Mouse (Mus musculus): ENCODE measurements around the gene Ruvbl2. TPM values are rescaled to one million over a fixed set of nuclear protein-coding genes. Genes with fewer than 3 reads are reported as not detected.
"Not testable (repeated sequence)": the region's sequence is repeated elsewhere in the genome, so short reads cannot be mapped to it uniquely, and the experiment has no call there.

The Ruvbl2 gene
- 10 to 100 TPM; 50.2 to 58.9 TPM for total RNA-seq (2021)
- long read RNA-seq, experiment 1, transcript Ruvbl2-201 (15 exons, 1,834 nt): major isoform, 102 of 136 reads
- long read RNA-seq, experiment 1, partial matches to known transcripts: 21 of 136 reads
- long read RNA-seq, experiment 1, other reads (novel, unspliced or antisense): 13 of 136 reads
- long read RNA-seq, experiment 2, transcript Ruvbl2-201 (15 exons, 1,834 nt): major isoform, 54 of 81 reads
- long read RNA-seq, experiment 2, partial matches to known transcripts: 20 of 81 reads
- long read RNA-seq, experiment 2, other reads (novel, unspliced or antisense): 7 of 81 reads

DNA sequence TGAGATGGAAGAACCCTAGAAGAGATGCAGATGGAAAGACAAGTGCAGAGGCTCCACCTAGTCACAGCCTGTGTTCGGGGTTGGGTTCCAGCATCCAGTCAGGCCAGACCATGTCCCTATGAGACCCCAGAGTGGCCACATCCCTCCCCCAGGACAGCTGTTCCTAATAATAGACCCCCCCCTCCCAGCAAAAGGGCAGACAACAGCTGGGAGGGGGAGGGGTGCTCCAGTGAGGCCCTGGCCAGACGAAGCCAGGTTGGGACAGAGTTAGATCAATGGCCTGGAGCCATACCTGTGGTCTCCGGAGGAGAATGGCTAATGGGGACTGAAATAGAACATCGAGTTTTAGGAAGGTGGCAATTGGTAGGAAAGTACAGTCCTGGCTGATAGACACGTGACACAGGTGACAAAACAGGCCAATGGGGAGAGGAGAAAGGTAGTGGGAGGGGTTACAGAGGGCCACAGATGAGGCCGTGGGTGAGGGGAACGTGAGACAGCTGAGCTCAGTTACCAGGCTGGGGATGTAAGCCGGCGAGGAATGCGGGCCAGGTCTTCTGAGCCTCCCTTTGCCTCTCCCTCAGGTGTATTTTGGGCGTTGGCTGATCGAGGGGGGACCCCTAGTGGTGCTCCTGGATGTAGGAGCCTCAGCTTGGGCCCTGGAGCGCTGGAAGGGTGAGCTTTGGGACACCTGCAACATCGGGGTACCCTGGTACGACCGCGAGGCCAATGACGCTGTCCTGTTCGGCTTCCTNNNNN, at the start of gene Ruvbl2:
Gene Ruvbl2, minus strand, starts transcription at position 576 of the 756 bp plus-strand sequence.
- no peak for DNase-seq

DNA sequence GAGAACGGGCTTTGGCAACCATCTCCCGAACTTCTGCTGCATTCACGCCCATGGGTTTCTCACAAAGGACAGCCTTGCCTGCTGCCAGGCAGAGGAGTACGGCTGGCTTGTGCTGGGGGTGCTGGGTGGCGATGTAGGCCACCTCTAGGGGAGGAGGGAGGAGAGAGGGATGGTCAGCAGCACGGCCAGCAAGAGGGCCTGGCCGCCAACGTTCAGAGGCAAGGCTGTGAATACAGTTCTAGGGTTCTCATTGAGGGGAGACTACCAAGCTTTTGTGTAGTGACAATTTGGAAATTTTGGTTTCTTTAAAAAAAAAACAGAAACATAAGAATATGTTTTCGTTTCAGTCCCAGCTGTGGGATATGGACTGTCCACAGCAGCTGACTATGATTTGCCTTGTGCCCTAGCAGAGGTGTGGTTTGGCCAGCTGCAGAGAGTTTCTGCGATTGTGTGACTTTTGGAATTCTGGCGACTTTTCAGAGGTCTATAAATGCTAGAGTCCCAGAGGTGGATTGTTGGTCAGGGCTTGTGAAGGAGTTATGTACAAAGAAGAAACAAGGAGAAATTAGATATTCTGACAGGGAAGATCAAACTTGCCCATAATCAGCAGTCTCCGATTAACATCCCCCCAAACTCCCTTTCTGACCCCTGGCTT, 49.0 kb upstream of the Ruvbl2 start, which contains the start of gene Gm45808:
Gene Gm45808, minus strand, starts transcription at position 51 of the 655 bp plus-strand sequence.
- peak; percentile 44 for DNase-seq

DNA sequence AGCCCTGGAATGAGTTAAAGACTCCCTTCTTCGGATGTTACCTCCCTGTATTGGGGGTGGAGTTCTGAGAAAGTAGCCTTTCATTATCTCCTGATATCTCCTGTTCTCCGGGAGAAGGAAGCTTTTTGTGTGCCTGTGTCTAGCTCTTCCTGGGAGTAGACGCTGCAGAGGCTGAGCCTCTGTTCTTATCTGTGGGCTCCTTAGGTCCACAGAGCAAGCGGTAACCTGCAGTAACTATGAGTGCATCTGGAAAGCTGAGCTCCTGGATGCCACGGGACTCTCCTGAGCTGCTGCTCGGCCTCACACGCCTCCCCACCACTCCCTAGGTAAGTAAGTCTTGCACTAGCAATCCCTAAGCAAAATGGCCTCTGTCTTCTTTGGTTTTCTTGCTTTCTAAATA, 48.3 kb upstream of the Ruvbl2 start:
- no peak for DNase-seq

DNA sequence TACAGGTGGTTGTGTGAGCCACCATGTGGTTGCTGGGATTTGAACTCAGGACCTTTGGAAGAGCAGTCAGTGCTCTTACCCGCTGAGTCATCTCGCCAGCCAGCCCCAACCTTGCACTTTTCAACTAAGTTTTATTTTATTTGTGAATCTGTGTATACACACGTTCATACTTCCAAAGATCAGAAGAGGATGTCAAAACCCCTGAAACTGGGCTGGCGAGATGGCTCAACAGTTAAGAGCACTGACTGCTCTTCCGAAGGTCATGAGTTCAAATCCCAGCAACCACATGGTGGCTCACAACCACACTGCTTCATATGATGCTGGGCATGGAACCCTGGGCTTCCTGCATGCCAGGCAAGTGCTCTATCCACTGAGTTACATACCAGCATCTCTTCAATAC, 47.1 kb upstream of the Ruvbl2 start:
- not testable (repeated sequence) for DNase-seq

DNA sequence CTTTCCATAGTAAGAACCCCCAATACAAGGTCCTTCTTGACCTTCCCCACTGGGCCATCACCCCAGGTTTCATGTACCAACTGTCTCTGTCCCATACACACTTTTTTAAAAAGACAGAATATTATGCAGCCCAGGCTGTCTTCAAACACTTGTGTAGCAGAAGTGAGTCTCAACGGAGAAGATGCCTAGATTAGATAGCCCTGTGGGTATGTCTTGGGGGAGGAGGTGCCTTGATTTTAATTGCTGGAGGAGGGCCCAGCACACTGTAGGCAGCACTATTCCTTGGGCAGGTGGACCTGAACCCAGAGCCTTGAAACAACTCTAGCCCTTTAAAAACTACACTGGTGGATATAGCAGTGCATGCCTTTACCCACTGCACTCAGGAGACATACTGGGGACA, 44.3 kb upstream of the Ruvbl2 start:
- DNase-seq: no peak

DNA sequence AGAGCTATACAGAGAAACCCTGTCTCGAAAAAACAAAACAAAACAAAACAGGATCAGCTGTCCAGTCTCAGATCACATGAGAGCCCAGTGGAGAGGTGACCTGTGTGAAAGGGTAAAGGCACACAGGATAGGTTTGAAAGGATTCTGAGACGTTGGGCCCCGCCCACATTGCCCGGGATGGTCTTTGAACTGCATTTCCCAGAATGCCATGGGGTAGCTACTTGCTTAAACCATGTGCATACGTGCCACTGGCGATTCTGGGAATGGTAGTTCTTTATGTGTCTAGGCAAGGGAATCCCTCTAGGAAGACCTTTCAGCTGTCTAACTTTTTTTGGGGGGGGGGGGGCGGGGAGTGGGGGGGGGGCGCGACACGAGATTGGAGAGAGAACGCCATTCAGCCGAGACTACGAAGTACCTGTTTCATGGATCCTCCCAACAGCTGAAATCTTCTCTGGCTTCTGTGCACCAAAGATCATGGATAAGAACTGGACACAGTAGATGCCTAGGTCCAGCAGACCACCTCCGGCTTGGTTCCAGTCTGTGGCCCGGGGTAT, 43.6 kb upstream of the Ruvbl2 start, which contains the start of gene Tulp2:
Gene Tulp2, plus strand, starts transcription at position 504 of the 554 bp plus-strand sequence.
- DNase-seq: peak; percentile 68

DNA sequence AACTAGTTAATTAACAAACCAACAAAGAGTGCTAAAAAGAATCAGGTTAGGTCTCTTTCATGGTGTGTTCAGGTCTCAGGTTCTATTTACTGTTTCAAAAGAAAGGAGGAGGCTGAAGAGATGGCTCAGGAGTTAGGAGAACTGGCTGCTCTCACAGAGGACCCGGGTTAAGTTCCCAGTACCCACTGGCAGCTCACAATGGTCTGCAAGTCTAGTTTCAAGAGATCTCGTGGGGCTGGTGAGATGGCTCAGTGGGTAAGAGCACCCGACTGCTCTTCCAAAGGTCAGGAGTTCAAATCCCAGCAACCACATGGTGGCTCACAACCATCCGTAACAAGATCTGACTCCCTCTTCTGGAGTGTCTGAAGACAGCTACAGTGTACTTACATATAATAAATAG, 42.4 kb upstream of the Ruvbl2 start:
- DNase-seq: not testable (repeated sequence)

DNA sequence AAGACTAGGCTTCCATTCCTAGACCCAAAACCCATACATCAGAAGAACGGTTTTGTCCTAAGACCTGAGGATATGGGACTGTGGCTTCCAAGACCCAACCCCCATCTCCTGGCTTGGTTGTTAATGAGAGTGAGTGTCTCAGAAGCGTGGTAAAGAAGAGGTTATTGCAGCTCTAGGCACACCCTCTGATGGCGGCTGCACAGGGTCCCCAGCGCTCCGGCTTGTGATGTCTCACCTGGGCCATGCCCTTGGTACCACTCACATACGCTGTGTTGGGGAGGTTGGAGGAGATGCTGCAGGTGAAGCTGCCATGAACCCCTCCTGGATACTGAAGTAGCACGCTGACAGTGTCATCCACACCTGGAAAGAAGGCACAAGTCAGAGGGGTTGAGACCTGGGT, 40.9 kb upstream of the Ruvbl2 start:
- no peak for DNase-seq

DNA sequence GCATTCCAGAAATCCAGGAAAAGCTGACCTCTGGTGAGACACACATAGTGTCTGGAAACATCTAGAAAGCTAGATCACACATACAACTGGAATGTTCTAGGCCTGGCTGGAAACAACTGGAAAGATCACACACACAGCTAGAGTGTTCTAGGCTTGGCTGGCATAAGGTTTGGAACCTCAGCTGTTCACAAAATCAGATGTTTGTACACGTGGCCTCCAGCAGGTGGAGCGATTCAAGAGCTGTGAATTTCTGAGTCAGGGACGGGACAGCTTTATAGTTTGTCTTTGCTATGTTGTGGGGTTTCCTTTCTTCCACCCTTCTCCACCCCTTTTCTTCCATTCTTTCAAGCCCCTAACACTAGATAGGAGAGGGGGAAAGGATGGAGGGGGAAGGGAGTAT, 39.1 kb upstream of the Ruvbl2 start:
- DNase-seq: peak; percentile 74

DNA sequence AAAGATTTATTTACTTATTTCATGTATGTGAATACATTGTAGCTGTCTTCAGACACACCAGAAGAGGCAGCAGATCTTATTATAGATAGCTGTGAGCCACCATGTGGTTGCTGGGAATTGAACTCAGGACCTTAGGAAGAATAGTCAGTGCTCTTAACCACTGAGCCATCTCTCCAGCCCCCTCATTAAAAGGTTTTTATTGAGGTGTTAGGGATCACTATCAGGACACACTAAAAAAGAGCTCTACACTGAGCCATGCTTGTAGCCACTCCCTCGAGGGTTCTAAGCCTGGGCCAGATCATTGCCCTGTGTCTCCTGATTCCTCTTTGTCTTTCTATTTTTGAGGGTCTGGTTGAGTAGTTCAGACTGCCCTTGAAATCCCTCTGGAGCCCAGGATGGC, 38.6 kb upstream of the Ruvbl2 start:
- no peak for DNase-seq

DNA sequence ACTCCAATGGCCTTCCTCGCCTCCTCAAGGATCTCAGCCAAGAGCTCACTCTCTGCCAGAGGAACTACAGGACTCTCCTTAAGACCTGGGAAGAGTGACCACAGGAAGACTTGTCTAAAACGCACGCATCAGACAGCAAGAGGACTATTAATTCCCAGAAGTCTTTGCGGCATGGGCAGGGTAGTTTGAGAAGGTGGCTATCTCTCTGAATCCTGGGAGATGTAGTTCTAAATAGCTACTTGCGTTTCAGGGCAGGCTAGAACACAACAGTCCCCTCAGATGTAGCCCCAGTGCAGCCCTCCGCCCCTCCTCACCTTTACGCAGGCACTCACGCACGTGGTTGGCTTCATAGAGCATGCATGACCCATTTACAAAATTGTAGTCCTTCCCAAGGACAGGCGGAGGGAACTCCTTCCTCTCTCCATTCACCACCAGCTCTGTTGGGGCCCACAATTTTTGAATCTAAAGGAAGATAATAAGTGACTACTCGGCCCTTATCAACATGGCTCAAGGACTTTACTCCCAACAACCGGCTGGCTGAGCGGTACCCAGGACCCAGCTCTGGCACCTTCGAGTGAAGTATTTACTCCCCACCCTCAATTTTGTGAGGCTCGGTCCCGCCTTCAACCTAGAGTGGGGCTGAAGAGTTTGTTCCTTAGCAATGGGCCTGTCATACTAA, 37.5 kb upstream of the Ruvbl2 start:
- DNase-seq: no peak

DNA sequence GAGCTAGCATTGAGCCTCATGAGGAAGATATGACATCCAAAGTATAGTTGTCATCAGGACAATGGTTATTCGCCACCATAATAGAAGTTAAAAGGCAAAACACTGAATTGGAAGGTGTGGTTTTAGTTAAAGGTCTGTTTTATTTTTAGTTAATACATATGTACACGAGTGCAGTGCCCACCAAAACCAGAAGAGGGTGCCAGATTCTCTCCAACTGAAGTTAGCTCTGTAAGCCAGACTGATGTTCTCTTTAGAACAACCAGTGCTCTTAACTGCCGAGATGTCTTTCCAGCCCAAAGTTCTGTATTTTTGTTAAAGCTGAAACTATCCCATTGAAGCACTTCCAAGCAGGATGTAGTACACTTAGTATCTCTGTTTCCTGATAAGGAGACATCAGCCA, 33.0 kb upstream of the Ruvbl2 start:
- peak; percentile 82 for DNase-seq

DNA sequence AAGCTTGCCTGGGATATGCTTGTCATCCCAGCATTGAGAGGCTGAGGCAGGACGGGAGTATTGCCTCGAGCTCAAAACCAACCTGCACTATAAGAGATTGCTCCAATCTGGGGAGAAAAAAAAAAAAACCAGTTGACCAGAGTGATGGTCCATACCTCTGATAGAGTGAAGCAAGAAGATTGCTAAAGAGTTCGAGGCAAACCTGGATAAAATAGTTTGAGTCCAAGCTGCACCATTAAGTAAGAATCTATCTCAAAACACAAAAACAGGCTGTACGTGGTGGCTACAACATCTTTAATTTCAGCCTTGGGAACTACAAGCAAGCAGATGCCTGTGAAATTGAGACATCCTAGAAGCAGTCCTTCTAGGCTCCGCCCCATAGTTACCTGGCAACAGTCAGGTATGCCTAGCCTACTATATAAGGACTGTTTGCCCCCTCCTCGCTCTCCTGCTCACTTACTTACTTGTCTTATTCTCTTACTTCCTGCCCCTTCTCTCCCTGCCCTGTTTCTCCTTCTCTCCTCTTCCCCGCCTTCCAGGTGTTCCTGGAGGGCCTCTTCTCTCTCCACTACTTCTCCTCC, 29.3 kb upstream of the Ruvbl2 start:
- DNase-seq: no peak

DNA sequence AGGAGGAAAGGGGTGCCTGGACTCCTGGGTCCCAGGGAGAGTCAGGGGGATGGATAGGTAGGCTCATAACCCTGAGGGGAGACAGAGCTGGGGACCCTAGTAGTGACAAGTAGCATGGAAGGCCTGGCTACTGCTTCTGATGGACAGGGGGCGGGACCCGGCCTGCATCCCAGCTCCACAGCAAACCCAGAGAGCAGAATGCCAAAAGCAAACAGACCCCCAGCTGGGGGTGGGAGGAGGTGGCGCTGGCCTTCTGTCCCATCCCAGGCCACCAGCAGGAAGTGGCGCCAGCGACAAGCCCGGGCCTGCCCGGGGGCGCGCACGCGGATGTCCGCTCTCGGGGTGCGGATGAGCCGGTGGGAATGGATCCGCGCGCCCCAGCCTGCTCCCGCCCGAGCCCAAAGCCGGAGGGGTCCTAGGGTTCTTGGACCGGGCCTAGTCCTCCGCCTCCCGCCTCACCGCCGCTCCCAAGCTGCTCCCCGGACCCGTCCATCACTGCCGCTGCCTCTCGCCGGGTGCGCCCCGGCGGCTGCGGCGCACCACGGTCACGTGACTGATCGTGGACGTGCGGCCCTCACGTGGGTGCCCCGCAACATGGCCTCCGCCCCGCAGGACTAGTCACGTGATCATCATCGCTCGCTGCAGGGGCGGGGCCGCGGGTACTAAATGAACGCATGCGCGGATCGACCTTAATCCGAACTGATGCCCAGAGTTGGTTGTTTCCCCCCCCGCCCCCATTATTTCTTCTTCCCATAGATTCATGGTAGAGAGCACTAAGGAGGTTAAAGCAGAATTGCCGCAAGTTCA, 28.6 kb upstream of the Ruvbl2 start, which contains the start of gene Bax:
Gene Bax, minus strand, starts transcription at position 616 of the 807 bp plus-strand sequence.
- peak; percentile 96 for DNase-seq

DNA sequence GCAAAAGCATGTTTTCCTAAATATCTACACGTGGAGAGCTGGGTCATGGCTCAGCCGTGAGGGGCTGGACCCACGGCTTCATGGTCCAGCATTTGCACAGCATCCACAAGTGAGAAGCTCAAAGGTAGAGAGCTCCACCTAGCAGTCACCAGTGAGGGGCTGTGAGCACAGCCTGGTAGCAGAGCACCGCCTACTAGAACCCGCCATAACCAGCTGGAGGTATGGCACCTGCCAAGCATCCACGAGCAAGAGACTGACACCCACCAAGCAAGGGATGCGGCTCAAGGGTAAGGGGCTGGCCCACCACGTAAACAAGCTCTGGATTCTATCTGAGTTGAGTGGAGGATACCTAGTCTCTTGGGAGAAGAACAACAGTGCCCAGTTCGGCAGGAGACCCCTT, 27.7 kb upstream of the Ruvbl2 start:
- DNase-seq: no peak

DNA sequence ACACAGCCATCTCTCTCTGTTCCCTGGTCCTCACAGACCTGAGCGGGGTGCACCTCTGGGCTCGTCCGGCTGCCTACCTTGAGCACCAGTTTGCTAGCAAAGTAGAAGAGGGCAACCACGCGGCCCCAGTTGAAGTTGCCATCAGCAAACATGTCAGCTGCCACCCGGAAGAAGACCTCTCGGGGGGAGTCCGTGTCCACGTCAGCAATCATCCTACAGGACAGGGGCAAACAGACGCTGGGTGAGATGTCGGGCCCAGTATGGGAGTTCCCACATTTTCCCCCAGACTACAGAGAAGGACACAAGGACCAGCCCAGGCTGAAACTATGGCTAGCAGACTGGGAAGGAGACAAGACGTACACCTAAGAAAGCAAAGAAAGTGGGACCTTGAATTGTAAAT, 27.2 kb upstream of the Ruvbl2 start:
- DNase-seq: no peak

DNA sequence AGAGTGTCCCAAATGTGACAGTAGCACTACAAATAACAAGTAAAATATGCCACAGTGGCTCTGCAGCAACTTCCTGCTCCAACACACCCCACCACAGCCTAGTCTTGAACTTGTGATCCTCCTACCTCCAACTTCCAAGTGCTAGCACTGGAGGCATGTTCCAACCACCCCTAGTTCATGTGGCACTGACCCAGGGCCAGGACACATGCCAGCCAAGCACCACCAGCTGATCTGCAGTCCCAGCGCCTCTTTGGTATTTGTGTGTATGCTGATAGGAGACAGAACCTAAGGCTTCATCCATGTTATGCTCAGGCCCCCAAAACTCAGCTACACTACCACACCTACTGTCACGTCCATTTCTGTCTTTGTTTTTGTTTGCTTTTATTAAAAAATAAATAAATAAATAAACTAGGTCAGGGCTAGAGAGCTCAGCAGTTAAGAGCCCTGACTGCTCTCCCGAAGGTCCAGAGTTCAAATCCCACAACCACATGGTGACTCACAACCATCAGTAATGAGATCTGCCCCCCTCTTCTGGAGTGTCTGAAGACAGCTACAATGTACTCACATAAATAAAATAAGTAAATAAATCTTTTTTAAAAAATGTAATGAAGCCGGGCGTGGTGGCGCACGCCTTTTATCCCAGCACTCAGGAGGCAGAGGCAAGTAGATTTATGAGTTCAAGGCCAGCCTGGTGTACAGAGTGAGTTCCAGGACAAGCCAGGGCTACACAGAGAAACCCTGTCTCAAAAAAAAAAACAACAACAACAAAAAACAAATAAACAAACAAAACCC, 26.3 kb upstream of the Ruvbl2 start:
- no peak for DNase-seq

DNA sequence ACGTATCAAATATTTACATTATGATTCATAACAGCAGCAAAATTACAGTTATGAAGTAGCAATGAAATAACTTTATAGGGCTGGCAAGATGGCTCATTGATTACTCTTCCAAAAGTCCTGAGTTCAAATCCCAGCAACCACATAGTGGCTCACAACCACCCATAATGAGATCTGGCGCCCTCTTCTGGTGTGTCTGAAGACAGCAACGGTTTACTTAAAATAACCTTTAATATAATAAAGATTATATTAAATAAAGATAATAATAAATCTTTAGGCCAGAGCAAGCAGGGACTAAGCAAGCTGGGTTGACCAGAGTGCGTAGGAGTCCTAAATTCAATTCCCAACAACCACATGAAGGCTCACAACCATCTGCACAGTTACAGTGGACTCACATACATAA, 25.0 kb upstream of the Ruvbl2 start:
- not testable (repeated sequence) for DNase-seq

DNA sequence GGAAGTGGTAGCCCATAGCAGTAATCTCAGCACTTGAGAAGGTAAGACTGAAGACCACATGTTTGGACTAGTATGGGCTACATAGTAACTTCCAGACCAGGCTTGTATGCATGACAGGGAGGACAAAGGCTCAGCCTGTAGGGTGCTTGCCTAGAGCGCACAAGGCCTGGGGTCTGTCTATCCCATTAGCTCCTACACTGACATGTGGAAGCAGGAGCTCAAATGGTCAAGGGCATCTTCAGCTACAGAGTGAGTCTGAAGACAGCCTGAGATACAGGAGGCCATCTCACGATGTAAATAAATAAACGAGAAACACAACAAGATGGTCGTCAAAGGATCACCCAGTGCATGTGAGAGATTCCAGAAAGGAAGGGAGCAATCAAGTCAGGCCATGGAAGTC, 24.4 kb upstream of the Ruvbl2 start:
- no peak for DNase-seq

DNA sequence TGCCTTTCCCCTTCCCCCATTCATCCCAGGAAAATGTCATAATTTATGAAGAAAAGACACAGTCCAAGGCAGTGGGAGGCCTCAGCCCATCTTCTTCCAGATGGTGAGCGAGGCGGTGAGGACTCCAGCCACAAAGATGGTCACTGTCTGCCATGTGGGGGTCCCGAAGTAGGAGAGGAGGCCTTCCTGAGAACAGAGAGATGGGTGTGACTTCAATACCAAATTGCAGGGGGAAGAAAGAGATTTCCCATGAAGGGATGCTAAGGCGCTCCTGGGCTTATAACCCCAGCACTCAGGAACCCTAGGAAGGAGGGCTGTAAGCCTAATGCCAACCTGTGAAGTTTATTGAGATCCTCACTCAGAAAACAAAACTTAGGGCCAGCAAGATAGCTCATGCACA, 23.9 kb upstream of the Ruvbl2 start:
- DNase-seq: no peak
